Mouse (Mus musculus) kidney, adult 2 months (tissue): ENCODE data around the gene Car14. TPM values are rescaled to one million over a fixed set of nuclear protein-coding genes. Genes with fewer than 3 reads are reported as not detected.

Experiments
- DNase-seq: peaks from one replicate; pipeline ENCODE4 v3.0.0; 2021
- H3K27ac ChIP-seq: fragments of 200-500 bp; 2 replicates; pipeline ENCODE4 v1.5.1; 2012; ENCODE audit warnings: low read depth, low read length, control low read depth, inconsistent platforms; ENCODE audit not compliant: insufficient read depth
- H3K27me3 ChIP-seq: fragments of 200-500 bp; replicated peaks from 2 replicates; pipeline ENCODE4 v1.6.1; 2012; ENCODE audit warnings: mild to moderate bottlenecking, moderate library complexity, low read length, inconsistent platforms; ENCODE audit not compliant: control insufficient read depth, insufficient read depth
- H3K36me3 ChIP-seq: fragments of 200-500 bp; 2 replicates; pipeline ENCODE4 v1.6.1; 2012; ENCODE audit warnings: mild to moderate bottlenecking, moderate library complexity, low read length, inconsistent platforms; ENCODE audit not compliant: control insufficient read depth, insufficient read depth
- H3K4me1 ChIP-seq: fragments of 200-500 bp; 2 replicates; pipeline ENCODE4 v1.6.1; 2011; ENCODE audit warnings: low read length; ENCODE audit not compliant: control insufficient read depth, insufficient read depth
- H3K4me3 ChIP-seq: fragments of 200-500 bp; 2 replicates; pipeline ENCODE4 v1.5.1; 2011; ENCODE audit warnings: mild to moderate bottlenecking, low read depth, low read length, control low read depth; ENCODE audit not compliant: insufficient read depth
- CTCF ChIP-seq: fragments of 200-500 bp; conservative IDR thresholded peaks from 2 replicates; pipeline ENCODE4 v1.5.1; 2011; ENCODE audit warnings: low read depth, mild to moderate bottlenecking, control low read depth, low read length, moderate library complexity, mixed read lengths; ENCODE audit not compliant: insufficient read depth, insufficient read length
- POLR2A ChIP-seq: fragments of 200-500 bp; IDR thresholded peaks from one replicate; pipeline ENCODE4 v1.6.1; 2011; ENCODE audit warnings: low read depth, low read length, control low read depth
- WGBS: fragments of 180-500 bp; shearing (Covaris S2); methylation state at CpG from one replicate; pipeline ENCODE4 v1.1.7; 2018; 5-methylcytosine and 5-hydroxymethylcytosine counted together
- polyA plus RNA-seq: library from polyadenylated mRNA; depleted of rRNA; stranded (reverse); fragments of >200 nt; gene quantifications from 2 replicates; pipeline ENCODE4 v1.2.3, GENCODE M21; 2012

Car14 gene
- polyA plus RNA-seq, 1 experiment, result 206 TPM

- DNase-seq, result no peak
- no peaks in the 10 kb centered on the region for H3K27me3 ChIP-seq
- no peaks in the 10 kb centered on the region; the same call in 1 of the 2 replicates for H3K36me3 ChIP-seq
- 4% methylated on average over 15 of the region's 15 CpGs for WGBS
- peaks cover 15% of the 10 kb centered on the region; the same call in 1 of the 2 replicates for H3K4me1 ChIP-seq
- peak overlapping the region; percentile 92 for H3K27ac ChIP-seq
- peak overlapping the region; percentile 71 for H3K4me3 ChIP-seq
- TF ChIP-seq CTCF (no peak), POLR2A (no peak)
Measured at GRCm38 (mm10) chr3:95870976-95871375, 33.5 kb downstream of the Car14 start.

- H3K4me1 ChIP-seq, result peaks cover 25% of the 10 kb centered on the region; the same call in 1 of the 2 replicates
- H3K36me3 ChIP-seq, result no peaks in the 10 kb centered on the region; the same call in 1 of the 2 replicates
- no peak overlapping the region for H3K4me3 ChIP-seq
- H3K27ac ChIP-seq, result no peak overlapping the region
- DNase-seq, result peak; percentile 61
- TF ChIP-seq CTCF (no peak), POLR2A (no peak)
- no peaks in the 10 kb centered on the region for H3K27me3 ChIP-seq
- 77% methylated on average over 2 of the region's 2 CpGs for WGBS
Measured at GRCm38 (mm10) chr3:95867408-95867807, 37.1 kb downstream of the Car14 start.

- no peaks in the 10 kb centered on the region for H3K27me3 ChIP-seq
- peak overlapping the region; percentile 86 for H3K27ac ChIP-seq
- peak; percentile 86 for DNase-seq
- no peaks in the 10 kb centered on the region; the same call in 1 of the 2 replicates for H3K36me3 ChIP-seq
- 55% methylated on average over 5 of the region's 5 CpGs for WGBS
- TF ChIP-seq POLR2A (no peak), CTCF (no peak)
- no peak overlapping the region for H3K4me3 ChIP-seq
- peaks cover 25% of the 10 kb centered on the region; the same call in 1 of the 2 replicates for H3K4me1 ChIP-seq
Measured at GRCm38 (mm10) chr3:95866071-95866470, 38.4 kb downstream of the Car14 start.

- peak overlapping the region; percentile 86 for H3K27ac ChIP-seq
- no peak for DNase-seq
- no peaks in the 10 kb centered on the region for H3K27me3 ChIP-seq
- H3K36me3 ChIP-seq, result no peaks in the 10 kb centered on the region; the same call in 1 of the 2 replicates
- peaks cover 25% of the 10 kb centered on the region; the same call in 1 of the 2 replicates for H3K4me1 ChIP-seq
- TF ChIP-seq POLR2A (no peak), CTCF (no peak)
- peak overlapping the region; percentile 10; the same call in 1 of the 2 replicates for H3K4me3 ChIP-seq
- WGBS, result 81% methylated on average over 20 of the region's 20 CpGs
Measured at GRCm38 (mm10) chr3:95865571-95865970, 38.9 kb downstream of the Car14 start.

GRCm38 (mm10) chr3:95865050-95865449 lies 39.4 kb downstream of the Car14 start:
- peak overlapping the region; percentile 86 for H3K27ac ChIP-seq
- no peaks in the 10 kb centered on the region; the same call in 1 of the 2 replicates for H3K36me3 ChIP-seq
- H3K27me3 ChIP-seq, result no peaks in the 10 kb centered on the region
- peak; percentile 91 for DNase-seq
- no peak for TF ChIP-seq CTCF
- no peak for TF ChIP-seq POLR2A
- WGBS, result 53% methylated on average over 5 of the region's 5 CpGs
- H3K4me1 ChIP-seq, result peaks cover 25% of the 10 kb centered on the region; the same call in 1 of the 2 replicates
- H3K4me3 ChIP-seq, result no peak overlapping the region

GRCm38 (mm10) chr3:95863578-95863977 lies 40.9 kb downstream of the Car14 start:
- TF ChIP-seq POLR2A, result no peak
- TF ChIP-seq CTCF, result no peak
- DNase-seq, result no peak
- H3K27ac ChIP-seq, result no peak overlapping the region
- H3K4me1 ChIP-seq, result peaks cover 19% of the 10 kb centered on the region; the same call in 1 of the 2 replicates
- no peaks in the 10 kb centered on the region; the same call in 1 of the 2 replicates for H3K36me3 ChIP-seq
- WGBS, result 65% methylated on average over 7 of the region's 7 CpGs
- no peaks in the 10 kb centered on the region for H3K27me3 ChIP-seq
- H3K4me3 ChIP-seq, result no peak overlapping the region

GRCm38 (mm10) chr3:95861796-95862195 lies 42.7 kb downstream of the Car14 start:
- Histone ChIP-seq H3K4me1 (peaks cover 14% of the 10 kb centered on the region; the same call in 1 of the 2 replicates), H3K4me3 (no peak overlapping the region), H3K36me3 (no peaks in the 10 kb centered on the region; the same call in 1 of the 2 replicates), H3K27me3 (no peaks in the 10 kb centered on the region), H3K27ac (no peak overlapping the region)
- TF ChIP-seq CTCF, result peak; percentile 51
- no peak for TF ChIP-seq POLR2A
- peak; percentile 95 for DNase-seq
- 40% methylated on average over 2 of the region's 2 CpGs for WGBS

GRCm38 (mm10) chr3:95861216-95861615 lies 43.3 kb downstream of the Car14 start:
- peaks cover 11% of the 10 kb centered on the region; the same call in 1 of the 2 replicates for H3K4me1 ChIP-seq
- H3K27ac ChIP-seq, result no peak overlapping the region
- H3K27me3 ChIP-seq, result no peaks in the 10 kb centered on the region
- no peaks in the 10 kb centered on the region; the same call in 1 of the 2 replicates for H3K36me3 ChIP-seq
- no peak overlapping the region for H3K4me3 ChIP-seq
- peak; percentile 47 for TF ChIP-seq CTCF
- no peak for TF ChIP-seq POLR2A
- 62% methylated on average over 10 of the region's 10 CpGs for WGBS
- DNase-seq, result no peak
